In the genomic region with DNA sequence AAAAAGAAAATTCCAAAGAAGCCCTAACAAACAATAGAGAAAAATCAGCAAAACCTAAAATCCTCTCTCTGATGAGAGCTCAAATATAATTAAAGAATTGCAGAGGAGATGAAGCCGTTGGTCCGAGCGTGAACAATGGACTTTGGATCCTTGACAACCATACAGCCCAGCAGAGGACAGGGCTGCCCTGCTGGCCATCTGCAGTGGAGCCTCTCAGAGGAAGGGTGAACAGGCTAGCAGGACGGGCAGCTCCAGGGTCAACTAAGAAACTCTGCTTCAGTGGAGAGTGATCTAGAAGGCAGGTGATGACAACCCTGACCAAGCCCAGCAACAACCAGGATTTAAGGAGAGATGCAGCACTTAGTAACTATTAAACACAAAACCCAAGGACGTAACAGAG, we compare ENCODE assay signal across 10 mouse cellular contexts. TPM values are rescaled to one million over a fixed set of nuclear protein-coding genes. Genes with fewer than 3 reads are reported as not detected.
DNase-seq lines count a peak whose midpoint lies in the region; ATAC-seq and TF ChIP-seq lines count a peak whose summit lies in the region.
"Had no signal": no experiment of that assay in that cellular context is flagged by ENCODE, and none has a peak within 500 bp of the region (broad histone marks: within the 10 kb centered on the region; RNA-seq: fewer than 3 reads in every experiment).

No protein-coding gene starts in this region.

- 18% methylated on average over 5 of the region's 5 CpGs for WGBS in cerebellum, adult 2 months
- 88% methylated on average over 5 of the region's 5 CpGs for WGBS in kidney, embryonic 14.5 days

- peaks cover 60% of the 10 kb centered on the region for H3K36me3 ChIP-seq in kidney, embryonic 14.5 days (ENCODE audit: control insufficient read depth, insufficient read depth, low read length)

- H3K27me3 ChIP-seq in cerebellum, adult 2 months (ENCODE audit: control insufficient read depth, insufficient read depth, low read length): no peaks in the 10 kb centered on the region
- no peaks in the 10 kb centered on the region for H3K27me3 ChIP-seq in kidney, embryonic 14.5 days (ENCODE audit: control insufficient read depth, insufficient read depth, low read length)
- H3K27me3 ChIP-seq: limb, embryonic 13.5 days had no signal

- peaks cover 18% of the 10 kb centered on the region for H3K4me1 ChIP-seq in cerebellum, adult 2 months (ENCODE audit: control insufficient read depth, insufficient read depth, low read length)
- peaks cover 3% of the 10 kb centered on the region; the same call in 1 of the 2 replicates for H3K4me1 ChIP-seq in kidney, embryonic 14.5 days (ENCODE audit: control insufficient read depth, insufficient read depth, low read length)

- ATAC-seq in kidney, embryonic 14.5 days (ENCODE audit: low FRiP score, low TSS enrichment): no peak
- no peak for ATAC-seq in erythroid progenitor cell, adult 5-6 weeks (replicated peaks; ENCODE audit: low FRiP score, poor library complexity, severe bottlenecking)

- no peak for TF ChIP-seq POLR2A in cerebellum, adult 2 months (IDR thresholded peaks at IDR 0.05; ENCODE audit: borderline replicate concordance, insufficient read depth, low read length)

- no peak overlapping the region for H3K27ac ChIP-seq in cerebellum, adult 2 months (ENCODE audit: insufficient read depth, low read length)
- H3K27ac ChIP-seq in kidney, embryonic 14.5 days (ENCODE audit: low read depth, low read length): no peak overlapping the region
- H3K27ac ChIP-seq: limb, embryonic 13.5 days had no signal

- DNase-seq in cerebellum, adult 2 months: peak; percentile 41
- DNase-seq in cerebellum, adult 11 months: no peak
- DNase-seq in kidney, adult 11 months: peak; percentile 41
- DNase-seq in brain, adult 2 months (ENCODE audit: low read depth, low spot score): peak; percentile 39
- peak; percentile 52 to 72 for DNase-seq in kidney, postnatal 25 days
- no peak for DNase-seq in adipocyte (ENCODE audit: low spot score)
- DNase-seq: heart, postnatal 36 days had no signal

- no peaks in the 10 kb centered on the region for H3K9me3 ChIP-seq in kidney, embryonic 14.5 days (ENCODE audit: control insufficient read depth, low read length)
- H3K9me3 ChIP-seq: limb, embryonic 13.5 days had no signal

- H3K4me2 ChIP-seq in kidney, embryonic 14.5 days (replicated peaks; ENCODE audit: low read depth, low read length): no peak overlapping the region
- H3K4me2 ChIP-seq: limb, embryonic 13.5 days had no signal

- no peak overlapping the region for H3K4me3 ChIP-seq in cerebellum, adult 2 months (replicated peaks; ENCODE audit: insufficient read depth, low read depth, low read length)
- H3K4me3 ChIP-seq in kidney, embryonic 14.5 days (ENCODE audit: low read length): no peak overlapping the region
- H3K4me3 ChIP-seq: limb, embryonic 13.5 days had no signal

- H3K9ac ChIP-seq in kidney, embryonic 14.5 days (ENCODE audit: low read depth, low read length): no peak overlapping the region
- H3K9ac ChIP-seq: limb, embryonic 13.5 days had no signal

- TF ChIP-seq CTCF in cerebellum, adult 2 months (IDR thresholded peaks at IDR 0.05; ENCODE audit: borderline replicate concordance, insufficient read depth, low read depth, low read length): 0 out of 2 replicates have a peak, but pooled peaks have one; percentile 19

RNA-seq across cellular contexts. Expression of a gene that starts 18.2 kb away (rescaled TPM):
- 35.8 and 38.8 TPM in 2 replicates for polyA plus RNA-seq in cerebellum, adult 2 months (2012; rRNA removed)
- 36.9 and 89.9 TPM in 2 replicates for polyA plus RNA-seq in kidney, embryonic 14.5 days (2014; fragmentation: Nextera tagmentation; extraction: Ambion mirVana)
- 7.2 and 28.9 TPM in 2 replicates for total RNA-seq in erythroid progenitor cell, adult 5-6 weeks (2015; ENCODE audit: low replicate concordance)
- 15.9 and 28.4 TPM in 2 replicates for total RNA-seq in erythroid progenitor cell, adult 5-6 weeks (2017; ENCODE audit: low replicate concordance)

Comparison
In these comparisons a context has a peak if more than half of its experiments do, and no peak if none do; other contexts are left out.
1. DNase-seq: peak in cerebellum, adult 2 months (2 of 2), kidney, adult 11 months (single experiment), brain, adult 2 months (single experiment) and kidney, postnatal 25 days (2 of 2); none in cerebellum, adult 11 months (single experiment) and adipocyte (single experiment).